Mouse (Mus musculus) ovary, postnatal 14 days (tissue): ENCODE measurements around the gene H13.
A peak's percentile ranks its signal among the peaks of the same experiment; 100 is the strongest.

Experiments used
- DNase-seq: peaks from one replicate; pipeline ENCODE4 v3.0.0; 2022; ENCODE audit warnings: low spot score

Gene H13

GRCm38 (mm10) chr2:152700725-152701124 lies 31.5 kb downstream of the H13 start:
- no peak for DNase-seq

- no peak for DNase-seq
Measured at GRCm38 (mm10) chr2:152703596-152704255, 34.5 kb downstream of the H13 start.

GRCm38 (mm10) chr2:152704256-152704605 lies 35.0 kb downstream of the H13 start:
- DNase-seq: no peak

GRCm38 (mm10) chr2:152704811-152705370 lies 35.6 kb downstream of the H13 start:
- DNase-seq: no peak

- peak; percentile 48 for DNase-seq
Measured at GRCm38 (mm10) chr2:152705993-152706571, 36.8 kb downstream of the H13 start.

GRCm38 (mm10) chr2:152707186-152707585 lies 37.9 kb downstream of the H13 start:
- no peak for DNase-seq

GRCm38 (mm10) chr2:152707627-152708026 lies 38.4 kb downstream of the H13 start:
- peak; percentile 92 for DNase-seq

GRCm38 (mm10) chr2:152709066-152709465 lies 39.8 kb downstream of the H13 start:
- DNase-seq: no peak

- no peak for DNase-seq
Measured at GRCm38 (mm10) chr2:152716241-152716772, 47.0 kb downstream of the H13 start.

GRCm38 (mm10) chr2:152717652-152718051 lies 48.4 kb downstream of the H13 start:
- no peak for DNase-seq

- DNase-seq: no peak
Measured at GRCm38 (mm10) chr2:152718076-152718475, 48.8 kb downstream of the H13 start.

- DNase-seq: no peak
Measured at GRCm38 (mm10) chr2:152723651-152724331, 54.5 kb downstream of the H13 start.

GRCm38 (mm10) chr2:152724332-152724723 lies 55.1 kb downstream of the H13 start:
- DNase-seq: no peak

- no peak for DNase-seq
Measured at GRCm38 (mm10) chr2:152725178-152725750, 56.0 kb downstream of the H13 start.

- no peak for DNase-seq
Measured at GRCm38 (mm10) chr2:152726213-152726612, 57.0 kb downstream of the H13 start.

GRCm38 (mm10) chr2:152726751-152727335 lies 57.6 kb downstream of the H13 start:
- DNase-seq: no peak

- DNase-seq: no peak
Measured at GRCm38 (mm10) chr2:152727795-152728510, 58.7 kb downstream of the H13 start.

GRCm38 (mm10) chr2:152728594-152728993 lies 59.3 kb downstream of the H13 start:
- no peak for DNase-seq

- DNase-seq: no peak
Measured at GRCm38 (mm10) chr2:152729013-152729635, 59.9 kb downstream of the H13 start.

- DNase-seq: no peak
Measured at GRCm38 (mm10) chr2:152729636-152730020, 60.4 kb downstream of the H13 start.

- DNase-seq: no peak
Measured at GRCm38 (mm10) chr2:152733201-152733600, 63.9 kb downstream of the H13 start.
